Mouse (Mus musculus) stomach, postnatal 0 days (tissue): ENCODE results near the gene G6pdx. TPM values are rescaled to one million over a fixed set of nuclear protein-coding genes. Genes with fewer than 3 reads are reported as not detected.

ENCODE experiments used
- ATAC-seq: fragments of 200-750 bp; cut with Nextera tagmentation; 2 replicates; pipeline ENCODE4 v1.8.0; 2017; ENCODE audit not compliant: low FRiP score, low TSS enrichment
- DNase-seq: peaks from one replicate; pipeline ENCODE4 v3.0.0-alpha.2; 2016; ENCODE audit warnings: low spot score
- H3K27ac ChIP-seq: fragments of 300-500 bp; sonication (generic); replicated peaks from 2 replicates; pipeline ENCODE4 v1.5.1; 2014; ENCODE audit warnings: mild to moderate bottlenecking, control low read depth
- H3K27me3 ChIP-seq: fragments of 300-500 bp; sonication (generic); 2 replicates; pipeline ENCODE4 v1.6.1; 2014; ENCODE audit warnings: low read length; ENCODE audit not compliant: control insufficient read depth, insufficient read depth
- H3K36me3 ChIP-seq: fragments of 300-500 bp; sonication (generic); 2 replicates; pipeline ENCODE4 v1.6.1; 2014; ENCODE audit warnings: low read length, mixed read lengths; ENCODE audit not compliant: control insufficient read depth, insufficient read depth
- H3K4me1 ChIP-seq: fragments of 300-500 bp; sonication (generic); replicated peaks from 2 replicates; pipeline ENCODE4 v1.6.1; 2014; ENCODE audit warnings: antibody characterized with exemption; ENCODE audit not compliant: control insufficient read depth, insufficient read depth
- H3K4me2 ChIP-seq: fragments of 300-500 bp; sonication (generic); replicated peaks from 2 replicates; pipeline ENCODE4 v1.6.1; 2014; ENCODE audit warnings: low read depth, mild to moderate bottlenecking, control low read depth, moderate library complexity
- H3K4me3 ChIP-seq: fragments of 300-500 bp; sonication (generic); 2 replicates; pipeline ENCODE4 v1.5.1; 2014; ENCODE audit warnings: low read depth, low read length, control low read depth
- H3K9ac ChIP-seq: fragments of 300-500 bp; sonication (generic); 2 replicates; pipeline ENCODE4 v1.6.1; 2014; ENCODE audit warnings: mild to moderate bottlenecking, low read length, control low read depth, mixed read lengths
- H3K9me3 ChIP-seq: fragments of 300-500 bp; sonication (generic); 2 replicates; pipeline ENCODE4 v1.6.1; 2016; ENCODE audit warnings: low read length; ENCODE audit not compliant: control insufficient read depth
- CTCF ChIP-seq: IDR thresholded peaks from 2 replicates; pipeline ENCODE4 v1.5.1; 2016; ENCODE audit warnings: antibody characterized with exemption, low read depth, mild to moderate bottlenecking, moderate library complexity
- EP300 ChIP-seq: optimal IDR thresholded peaks from 2 replicates; pipeline ENCODE3; 2016; ENCODE audit warnings: antibody characterized with exemption
- WGBS: fragments of 180-500 bp; shearing (Covaris S2); extraction: QIAGEN DNeasy Blood & Tissue Kit; methylation state at CpG from one replicate; pipeline ENCODE4 v1.1.7; 2014; 5-methylcytosine and 5-hydroxymethylcytosine counted together
- polyA plus RNA-seq: library from polyadenylated mRNA; unstranded; fragments of >200 nt; fragmentation: Nextera tagmentation; extraction: Ambion mirVana; gene quantifications from 2 replicates; pipeline ENCODE4 v1.2.1, GENCODE M21; 2015

Gene G6pdx
- polyA plus RNA-seq, 1 experiment from 2014 or later, result 83.7 TPM

DNA sequence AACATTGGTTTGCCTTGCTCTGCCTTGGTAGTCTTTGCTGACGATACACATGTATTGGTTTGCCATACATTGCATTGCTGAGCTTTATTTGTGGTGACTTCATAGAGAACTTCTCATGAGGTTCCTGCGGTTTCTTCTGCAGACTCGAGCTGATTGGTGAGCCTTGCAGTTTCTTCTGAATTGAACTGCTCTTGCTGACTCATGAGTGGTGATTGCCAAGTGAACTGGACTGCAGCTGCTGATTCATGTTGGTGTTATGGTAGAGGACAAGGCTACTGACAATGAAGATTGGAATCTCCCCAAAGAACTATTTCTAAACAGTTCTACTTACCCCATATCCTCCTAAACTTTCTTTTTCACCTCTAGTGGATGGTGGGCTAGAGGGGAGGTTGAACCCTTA, 28.9 kb downstream of the G6pdx start:
- Histone ChIP-seq H3K4me2 (no peak overlapping the region), H3K9ac (no peak overlapping the region), H3K27ac (no peak overlapping the region), H3K4me3 (no peak overlapping the region), H3K9me3 (no peaks in the 10 kb centered on the region), H3K27me3 (no peaks in the 10 kb centered on the region), H3K36me3 (no peaks in the 10 kb centered on the region), H3K4me1 (no peaks in the 10 kb centered on the region)
- no peak for DNase-seq
- WGBS, result 77% methylated on average over 3 of the region's 3 CpGs
- TF ChIP-seq EP300 (no peak), CTCF (no peak)
- ATAC-seq, result no peak

DNA sequence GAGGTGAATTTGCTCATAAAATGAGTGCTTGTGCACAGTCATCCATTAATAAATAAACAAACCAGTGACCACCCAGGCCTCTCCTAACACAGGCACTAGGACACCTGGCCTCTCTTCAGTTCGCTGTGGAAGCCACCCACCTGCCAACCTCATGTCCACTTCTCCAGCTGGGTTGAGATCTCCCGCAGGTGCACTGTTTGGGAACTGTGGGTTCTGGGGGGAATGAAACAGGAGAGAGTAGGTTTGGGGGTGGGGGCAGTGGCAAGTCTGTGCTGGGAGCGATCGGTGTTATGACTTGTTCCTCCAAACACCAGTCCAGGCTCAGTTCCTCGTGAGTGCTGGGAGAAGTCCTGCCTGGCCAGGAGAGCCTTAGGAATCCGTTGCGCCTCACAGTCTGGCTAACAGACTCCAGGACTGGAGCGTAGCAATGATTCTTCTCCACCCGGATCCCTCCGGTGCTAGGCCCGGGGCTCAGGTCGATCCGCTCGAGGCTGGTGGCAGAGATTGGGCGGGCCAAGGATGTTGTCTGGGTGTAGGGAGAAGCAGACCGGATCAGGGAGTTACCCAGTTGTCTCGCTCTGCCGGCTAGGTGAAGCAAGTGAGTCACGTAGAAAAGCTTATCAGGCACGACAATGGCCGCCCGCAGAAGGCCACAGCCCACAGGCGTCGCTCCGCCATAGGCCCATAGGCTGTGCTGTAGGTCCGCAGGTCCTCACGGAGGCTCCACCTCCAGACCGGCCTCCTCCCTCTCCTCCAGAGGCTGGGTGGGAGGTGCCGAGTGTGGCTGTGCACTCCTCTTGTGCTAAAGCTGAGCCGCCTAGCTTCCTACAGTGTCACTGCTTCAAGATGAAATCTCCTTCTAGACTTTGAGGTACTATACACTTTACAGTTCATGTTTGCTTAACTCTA, 36.2 kb downstream of the G6pdx start, which contains the start of the genes Fam3a and Ikbkg:
TSS of gene Fam3a (minus strand) at position 738 of the 909 bp plus-strand sequence.
TSS of gene Ikbkg (plus strand) at position 756 of the 909 bp plus-strand sequence.
- ATAC-seq, result peak; percentile 100
- Histone ChIP-seq H3K9me3 (no peaks in the 10 kb centered on the region), H3K36me3 (no peaks in the 10 kb centered on the region), H3K4me3 (peak within 1 kb of the TSS; percentile 50), H3K27ac (peak within 1 kb of the TSS; percentile 92), H3K4me2 (peak within 1 kb of the TSS; percentile 60), H3K9ac (peak within 1 kb of the TSS; percentile 77), H3K4me1 (no peaks in the 10 kb centered on the region), H3K27me3 (no peaks in the 10 kb centered on the region)
- peak; percentile 76 for TF ChIP-seq CTCF
- no peak for TF ChIP-seq EP300
- peak; percentile 90 for DNase-seq
- WGBS, result 19% methylated on average over 30 of the region's 30 CpGs

DNA sequence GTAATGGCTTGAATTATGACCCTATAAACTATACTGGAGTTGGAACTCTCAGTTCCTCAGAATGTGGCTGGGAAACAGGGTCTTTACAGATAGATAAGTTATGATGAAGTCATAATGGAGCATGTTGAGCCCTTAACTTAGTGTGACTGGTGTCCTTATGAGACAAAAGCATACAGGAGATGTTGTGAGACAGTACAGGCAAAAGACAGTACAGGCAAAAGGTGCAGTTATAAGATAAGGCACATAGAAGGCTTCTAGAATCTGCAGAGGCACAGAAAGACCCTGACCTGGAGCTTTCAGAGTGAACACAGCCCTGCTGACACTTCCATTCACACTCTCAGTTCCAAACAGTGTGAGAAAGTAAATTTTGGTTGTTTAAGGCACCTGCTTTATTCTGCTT, 40.8 kb downstream of the G6pdx start:
- no peaks in the 10 kb centered on the region for H3K36me3 ChIP-seq
- H3K4me3 ChIP-seq, result no peak overlapping the region
- H3K4me2 ChIP-seq, result no peak overlapping the region
- H3K27me3 ChIP-seq, result no peaks in the 10 kb centered on the region
- DNase-seq (no peak), ATAC-seq (no peak)
- no peak overlapping the region for H3K27ac ChIP-seq
- no peaks in the 10 kb centered on the region for H3K9me3 ChIP-seq
- H3K9ac ChIP-seq, result no peak overlapping the region
- H3K4me1 ChIP-seq, result no peaks in the 10 kb centered on the region
- TF ChIP-seq EP300 (no peak), CTCF (no peak)

GRCm38 (mm10) chrX:74384451-74384850, 44.5 kb downstream of the G6pdx start:
- Histone ChIP-seq H3K27ac (no peak overlapping the region), H3K4me2 (no peak overlapping the region), H3K4me1 (no peaks in the 10 kb centered on the region), H3K27me3 (no peaks in the 10 kb centered on the region), H3K9me3 (no peaks in the 10 kb centered on the region), H3K36me3 (no peaks in the 10 kb centered on the region), H3K9ac (no peak overlapping the region), H3K4me3 (no peak overlapping the region)
- no peak for ATAC-seq
- no peak for TF ChIP-seq EP300
- 81% methylated on average over 2 of the region's 2 CpGs for WGBS
- no peak for DNase-seq

GRCm38 (mm10) chrX:74372888-74373549, 56.0 kb downstream of the G6pdx start, which contains the start of the genes Ubl4a and Slc10a3:
TSS of gene Ubl4a (minus strand) at chrX:74373218.
TSS of gene Slc10a3 (minus strand) at chrX:74373349.
- WGBS, result 20% methylated on average over 32 of the region's 32 CpGs
- no peaks in the 10 kb centered on the region for H3K27me3 ChIP-seq
- peak within 1 kb of the TSS; percentile 45 for H3K4me3 ChIP-seq
- no peaks in the 10 kb centered on the region for H3K4me1 ChIP-seq
- peak within 1 kb of the TSS; percentile 51 for H3K9ac ChIP-seq
- ATAC-seq (peak; percentile 95), DNase-seq (peak; percentile 90)
- TF ChIP-seq CTCF, result no peak
- TF ChIP-seq EP300, result no peak
- H3K36me3 ChIP-seq, result no peaks in the 10 kb centered on the region
- H3K27ac ChIP-seq, result no peak within 1 kb of the TSS
- H3K9me3 ChIP-seq, result no peaks in the 10 kb centered on the region
- peak within 1 kb of the TSS; percentile 60 for H3K4me2 ChIP-seq
